Comparison of ENCODE assay signal across 22 mouse cellular contexts in the genomic region with DNA sequence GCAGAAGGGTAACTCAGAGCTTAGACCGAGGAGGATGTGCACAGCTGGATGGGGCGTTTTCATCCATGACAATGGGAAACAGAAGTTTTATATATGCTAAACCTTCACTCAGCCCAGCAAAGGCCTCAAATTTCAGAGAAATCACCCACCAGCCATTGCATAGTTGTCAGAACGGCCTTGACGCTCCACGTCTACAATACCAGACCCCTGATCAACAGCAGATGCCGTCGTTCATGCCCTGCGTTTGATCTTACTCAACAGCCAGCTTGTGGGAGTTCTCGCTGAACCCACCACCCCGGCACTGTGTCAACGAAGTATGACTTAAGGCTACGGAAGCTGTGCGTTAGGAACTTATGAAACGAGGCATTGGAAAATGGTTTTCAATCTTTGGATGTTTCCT. TPM values are rescaled to one million over a fixed set of nuclear protein-coding genes. Genes with fewer than 3 reads are reported as not detected.
A peak's percentile ranks its signal among the peaks of the same experiment; 100 is the strongest.
DNase-seq lines count a peak whose midpoint lies in the region; ATAC-seq and TF ChIP-seq lines count a peak whose summit lies in the region.
"Had no signal": no experiment of that assay in that cellular context is flagged by ENCODE, and none has a peak within 500 bp of the region (broad histone marks: within the 10 kb centered on the region; RNA-seq: fewer than 3 reads in every experiment).

No protein-coding gene starts in this region.

- peak; percentile 70 for DNase-seq in heart, adult 11 months
- no peak for DNase-seq in heart, postnatal 36 days
- DNase-seq in limb, embryonic 10.5 days (ENCODE audit: low spot score), result peak; percentile 73
- DNase-seq in right cerebral cortex, postnatal 4 days, result no peak
- DNase-seq in urinary bladder, postnatal 25 days (ENCODE audit: low spot score), result no peak
- DNase-seq in thymus, adult 2 months, result no peak
- DNase-seq: adrenal gland, adult 8-10 months; adrenal gland, postnatal 36 days; cerebellum, adult 11 months; cerebellum, adult 8-10 months; cerebellum, postnatal 14 days; forebrain, postnatal 0 days; gastrocnemius, adult 2 months; gastrocnemius, postnatal 25 days; heart, postnatal 4 days; kidney, adult 11 months had no signal

- no peak for TF ChIP-seq CTCF in thymus, adult 2 months (IDR thresholded peaks at IDR 0.05; ENCODE audit: borderline replicate concordance, control insufficient read depth, extremely low read depth, insufficient read depth, low read length, poor library complexity)

- ATAC-seq in embryonic facial prominence, embryonic 13.5 days (ENCODE audit: insufficient number of reproducible peaks, insufficient read depth, low FRiP score, low TSS enrichment, low read depth), result no peak
- ATAC-seq: forebrain, embryonic 13.5 days; forebrain, postnatal 0 days; hindbrain, postnatal 0 days had no signal

- intact Hi-C loops in heart, postnatal 36 days (cut with DNase I), result no loop called here

- H3K4me3 ChIP-seq in embryonic facial prominence, embryonic 13.5 days, result no peak overlapping the region
- H3K4me3 ChIP-seq in limb, embryonic 10.5 days, result no peak overlapping the region
- no peak overlapping the region for H3K4me3 ChIP-seq in thymus, adult 2 months (ENCODE audit: control insufficient read depth, insufficient read depth, low read length)
- H3K4me3 ChIP-seq: forebrain, embryonic 13.5 days; gastrocnemius, adult 2 months; heart, embryonic 13.5 days; hindbrain, embryonic 12.5 days had no signal

- no peak for TF ChIP-seq POLR2A in thymus, adult 2 months (IDR thresholded peaks at IDR 0.05; ENCODE audit: control insufficient read depth, extremely low read depth, insufficient read depth, low read length, poor library complexity)

- no peaks in the 10 kb centered on the region for H3K9me3 ChIP-seq in embryonic facial prominence, embryonic 13.5 days
- no peaks in the 10 kb centered on the region for H3K9me3 ChIP-seq in limb, embryonic 10.5 days (replicated peaks)
- H3K9me3 ChIP-seq: forebrain, embryonic 13.5 days; heart, embryonic 13.5 days; hindbrain, embryonic 12.5 days had no signal

- H3K4me1 ChIP-seq in embryonic facial prominence, embryonic 13.5 days, result peaks cover 22% of the 10 kb centered on the region
- peaks cover 49% of the 10 kb centered on the region for H3K4me1 ChIP-seq in limb, embryonic 10.5 days
- H3K4me1 ChIP-seq in thymus, adult 2 months (replicated peaks; ENCODE audit: control insufficient read depth, insufficient read depth, low read length), result peaks cover 24% of the 10 kb centered on the region
- H3K4me1 ChIP-seq: hindbrain, embryonic 12.5 days had no signal

- 32% methylated on average over 14 of the region's 14 CpGs for WGBS in embryonic facial prominence, embryonic 13.5 days
- 35% methylated on average over 14 of the region's 14 CpGs for WGBS in limb, embryonic 10.5 days
- 97% methylated on average over 14 of the region's 14 CpGs for WGBS in thymus, adult 2 months

- no peaks in the 10 kb centered on the region for H3K36me3 ChIP-seq in embryonic facial prominence, embryonic 13.5 days
- H3K36me3 ChIP-seq in limb, embryonic 10.5 days, result peaks cover 51% of the 10 kb centered on the region
- no peaks in the 10 kb centered on the region for H3K36me3 ChIP-seq in thymus, adult 2 months (ENCODE audit: control insufficient read depth, insufficient read depth, low read length)

- no peaks in the 10 kb centered on the region for H3K27me3 ChIP-seq in embryonic facial prominence, embryonic 13.5 days
- peaks cover 7% of the 10 kb centered on the region; the same call in 1 of the 2 replicates for H3K27me3 ChIP-seq in limb, embryonic 10.5 days (ENCODE audit: low read depth, poor library complexity, severe bottlenecking)
- H3K27me3 ChIP-seq in thymus, adult 2 months (ENCODE audit: control insufficient read depth, insufficient read depth, low read length), result no peaks in the 10 kb centered on the region
- H3K27me3 ChIP-seq: CH12.LX; forebrain, embryonic 13.5 days; heart, embryonic 13.5 days; hindbrain, embryonic 12.5 days had no signal

- no peak overlapping the region for H3K27ac ChIP-seq in embryonic facial prominence, embryonic 13.5 days
- H3K27ac ChIP-seq in limb, embryonic 10.5 days, result no peak overlapping the region
- no peak overlapping the region for H3K27ac ChIP-seq in thymus, adult 2 months (ENCODE audit: control insufficient read depth, insufficient read depth, low read length)
- H3K27ac ChIP-seq: forebrain, embryonic 13.5 days; gastrocnemius, adult 2 months; heart, embryonic 13.5 days; hindbrain, embryonic 12.5 days; hindbrain, postnatal 0 days had no signal

- no peak overlapping the region for H3K9ac ChIP-seq in embryonic facial prominence, embryonic 13.5 days
- H3K9ac ChIP-seq: forebrain, embryonic 13.5 days; forebrain, postnatal 0 days; heart, embryonic 13.5 days; hindbrain, embryonic 12.5 days had no signal

- H3K4me2 ChIP-seq in embryonic facial prominence, embryonic 13.5 days, result peak overlapping the region; percentile 2; the same call in 1 of the 2 replicates
- H3K4me2 ChIP-seq: forebrain, embryonic 13.5 days; heart, embryonic 13.5 days; hindbrain, embryonic 12.5 days had no signal

RNA-seq across cellular contexts. Expression of a gene that starts 30.9 kb away (rescaled TPM):
- 1 to 10 TPM; 1.6 to 3.3 TPM for total RNA-seq in heart, postnatal 36 days (2021)
- 3.0 and 3.3 TPM in 2 replicates for polyA plus RNA-seq in embryonic facial prominence, embryonic 13.5 days (2015; fragmentation: Nextera tagmentation; extraction: Ambion mirVana)
- polyA plus RNA-seq in limb, embryonic 10.5 days (2016; fragmentation: Nextera tagmentation; extraction: Ambion mirVana), result 15.3 and 18.2 TPM in 2 replicates
- 0.75 and 0.89 TPM in 2 replicates for polyA plus RNA-seq in thymus, adult 2 months (2012; rRNA removed)
- total RNA-seq: CH12.LX had no signal

Comparison
In these comparisons a context has a peak if more than half of its experiments do, and no peak if none do; other contexts are left out.
1. DNase-seq: peak in heart, adult 11 months (single experiment) and limb, embryonic 10.5 days (single experiment); none in heart, postnatal 36 days (0 of 2), right cerebral cortex, postnatal 4 days (single experiment), urinary bladder, postnatal 25 days (single experiment) and thymus, adult 2 months (single experiment).